Mouse (Mus musculus) olfactory bulb, adult 2 months (tissue): Measurements from ENCODE around the gene Dguok. TPM values are rescaled to one million over a fixed set of nuclear protein-coding genes. Genes with fewer than 3 reads are reported as not detected.

Source experiments
- H3K27ac ChIP-seq: fragments of 200-500 bp; 2 replicates; pipeline ENCODE4 v1.5.1; 2012; ENCODE audit warnings: low read depth, low read length; ENCODE audit not compliant: insufficient read depth
- H3K4me1 ChIP-seq: fragments of 200-500 bp; 2 replicates; pipeline ENCODE4 v1.6.1; 2012; ENCODE audit warnings: low read length; ENCODE audit not compliant: control insufficient read depth, insufficient read depth
- H3K4me3 ChIP-seq: fragments of 200-500 bp; 2 replicates; pipeline ENCODE4 v1.5.1; 2012; ENCODE audit warnings: mild to moderate bottlenecking, low read depth, low read length, moderate library complexity; ENCODE audit not compliant: insufficient read depth
- CTCF ChIP-seq: fragments of 200-500 bp; IDR thresholded peaks from 2 replicates; pipeline ENCODE4 v1.5.1; 2012; ENCODE audit warnings: low read depth, mild to moderate bottlenecking, low read length, moderate library complexity; ENCODE audit not compliant: insufficient read depth
- POLR2A ChIP-seq: fragments of 200-500 bp; IDR thresholded peaks from 2 replicates; pipeline ENCODE4 v1.6.1; 2012; ENCODE audit warnings: mild to moderate bottlenecking, low read depth, low read length, moderate library complexity; ENCODE audit not compliant: insufficient read depth
- WGBS: fragments of 180-500 bp; shearing (Covaris S2); methylation state at CpG from one replicate; pipeline ENCODE4 v1.1.7; 2018; 5-methylcytosine and 5-hydroxymethylcytosine counted together
- polyA plus RNA-seq: library from polyadenylated mRNA; stranded (reverse); fragments of >200 nt; gene quantifications from 2 replicates; pipeline ENCODE4 v1.2.4, GENCODE M21; 2012; ENCODE audit warnings: low replicate concordance; ENCODE audit not compliant: missing spikeins, insufficient read depth, insufficient read length

The Dguok gene
- polyA plus RNA-seq, 1 experiment: not detected

GRCm38 (mm10) chr6:83488200-83488599 lies 18.6 kb downstream of the Dguok start:
- 90% methylated on average over 5 of the region's 5 CpGs for WGBS
- no peak for TF ChIP-seq CTCF
- TF ChIP-seq POLR2A: no peak

GRCm38 (mm10) chr6:83487298-83487697 lies 19.5 kb downstream of the Dguok start:
- Histone ChIP-seq H3K4me1 (no peaks in the 10 kb centered on the region), H3K4me3 (no peak overlapping the region), H3K27ac (no peak overlapping the region)
- TF ChIP-seq CTCF (no peak), POLR2A (no peak)
- 83% methylated on average over 4 of the region's 4 CpGs for WGBS

More at GRCm38 (mm10) chr6:83488200-83488599, 18.6 kb downstream of the Dguok start:
- Histone ChIP-seq H3K27ac (no peak overlapping the region), H3K4me3 (no peak overlapping the region), H3K4me1 (no peaks in the 10 kb centered on the region)

- WGBS: 24% methylated on average over 4 of the region's 4 CpGs
- no peak for TF ChIP-seq CTCF
- TF ChIP-seq POLR2A: no peak
Measured at GRCm38 (mm10) chr6:83485854-83486253, 20.9 kb downstream of the Dguok start.

DNA sequence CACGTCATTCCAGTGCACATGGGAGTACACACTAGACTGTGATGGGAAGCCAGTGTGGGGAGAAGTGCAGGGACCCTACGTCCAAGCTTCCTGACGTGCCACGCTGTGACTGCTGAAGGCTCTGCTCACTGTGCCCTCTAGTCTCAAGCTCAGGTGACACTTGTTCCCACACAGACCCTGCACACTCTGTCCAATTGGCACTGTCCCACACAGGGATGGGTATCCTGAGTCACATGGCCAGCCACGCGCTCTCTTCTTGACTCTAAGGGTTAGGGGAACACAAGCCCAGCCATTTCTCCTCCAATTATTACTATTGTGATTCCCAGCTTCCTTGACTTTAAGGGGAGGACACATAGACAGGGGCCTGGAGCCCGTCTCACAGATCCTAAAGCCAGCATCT lies 23.0 kb downstream of the Dguok start:
- H3K27ac ChIP-seq: no peak overlapping the region
- no peaks in the 10 kb centered on the region for H3K4me1 ChIP-seq
- no peak overlapping the region for H3K4me3 ChIP-seq
- no peak for TF ChIP-seq CTCF
- TF ChIP-seq POLR2A: no peak
- WGBS: 94% methylated on average over 7 of the region's 7 CpGs

More at GRCm38 (mm10) chr6:83485854-83486253, 20.9 kb downstream of the Dguok start:
- no peak overlapping the region for H3K4me3 ChIP-seq
- H3K27ac ChIP-seq: no peak overlapping the region
- no peaks in the 10 kb centered on the region for H3K4me1 ChIP-seq

DNA sequence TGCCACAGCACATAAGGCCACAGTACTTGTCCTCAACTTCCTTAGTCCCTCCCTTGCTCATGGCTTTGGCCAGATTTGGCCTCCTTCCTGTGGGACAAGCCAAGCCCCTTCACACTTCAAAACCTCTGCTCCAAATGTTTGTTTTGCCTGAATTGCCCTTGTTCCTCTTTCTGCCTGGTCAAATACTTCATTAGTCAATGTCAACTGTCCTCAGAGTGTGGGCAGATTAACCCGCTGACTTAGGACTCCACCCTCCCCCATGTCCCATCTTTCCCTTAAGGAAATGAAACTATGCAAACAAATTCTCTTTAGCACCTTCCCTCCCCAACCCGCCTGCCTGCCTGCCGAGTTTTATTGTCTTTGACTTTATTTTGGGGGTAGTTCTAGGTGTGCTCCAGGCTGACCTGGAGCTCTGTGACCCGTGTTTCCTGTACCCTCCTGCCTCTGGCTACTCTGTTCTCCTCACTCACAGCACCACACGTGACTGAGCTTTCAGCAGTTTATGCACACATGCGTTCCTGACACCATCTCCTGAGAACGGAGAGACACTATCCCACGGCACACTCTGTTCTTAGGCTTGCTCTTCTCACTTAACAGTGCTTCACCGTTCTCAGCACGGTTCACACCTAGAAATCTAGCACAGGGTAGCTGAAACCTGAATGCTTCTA lies 24.2 kb downstream of the Dguok start:
- Histone ChIP-seq H3K4me1 (no peaks in the 10 kb centered on the region; the same call in 1 of the 2 replicates), H3K4me3 (no peak overlapping the region), H3K27ac (no peak overlapping the region)
- 83% methylated on average over 10 of the region's 10 CpGs for WGBS
- no peak for TF ChIP-seq POLR2A
- TF ChIP-seq CTCF: no peak

DNA sequence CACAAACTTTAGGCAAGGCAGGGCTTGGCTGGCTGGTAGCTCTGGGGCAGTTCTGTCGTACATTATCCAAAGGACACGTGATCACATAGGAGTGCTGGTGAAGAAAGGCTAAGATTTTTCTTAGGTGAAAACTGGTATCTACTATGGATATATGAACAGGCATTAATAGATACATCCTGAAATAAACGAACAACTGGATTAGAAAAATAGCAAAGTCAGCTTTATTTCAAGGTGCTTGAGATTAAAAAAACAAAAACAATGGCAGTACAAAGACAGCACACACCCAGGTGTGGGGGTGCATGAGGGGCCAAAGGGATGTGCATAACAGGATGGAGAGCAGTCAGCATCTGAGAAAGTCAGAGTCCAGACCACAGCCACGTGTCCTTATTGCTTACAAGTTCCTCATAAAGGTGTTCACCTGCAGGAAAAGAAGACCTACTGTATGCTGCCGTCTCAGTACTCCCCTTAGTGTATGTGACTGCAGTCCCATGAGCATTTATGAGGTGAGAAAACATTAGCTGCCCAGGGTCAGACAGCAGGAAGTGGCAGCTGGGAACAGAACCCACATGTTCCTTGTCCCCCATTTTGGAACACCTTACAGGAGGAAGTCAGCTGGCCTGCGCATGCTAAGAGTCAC lies 26.6 kb downstream of the Dguok start:
- H3K4me3 ChIP-seq: no peak overlapping the region
- whole genome bisulfite sequencing: 92% methylated on average over 6 of the region's 6 CpGs
- H3K27ac ChIP-seq: no peak overlapping the region
- H3K4me1 ChIP-seq: no peaks in the 10 kb centered on the region; the same call in 1 of the 2 replicates
- TF ChIP-seq CTCF (no peak), POLR2A (no peak)

DNA sequence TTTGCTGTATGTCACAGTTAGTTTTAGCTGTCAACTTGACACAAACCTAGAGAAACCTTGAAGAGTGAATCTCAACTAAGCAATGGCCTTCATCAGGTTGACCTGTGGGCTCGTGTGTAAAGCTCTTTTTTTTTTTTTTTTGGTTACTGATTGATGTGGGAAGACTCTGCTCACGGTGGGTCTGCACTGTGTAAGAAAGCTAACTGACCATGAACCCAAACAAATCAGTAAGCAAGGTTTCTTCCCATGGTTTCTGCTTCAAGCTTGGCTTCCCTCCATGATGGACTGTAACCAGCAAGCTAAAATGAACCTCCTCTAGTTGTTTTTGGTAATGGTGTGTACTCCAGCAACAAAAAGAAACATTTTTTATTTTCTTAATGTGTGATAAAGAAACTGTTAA lies 27.6 kb downstream of the Dguok start:
- no peak for TF ChIP-seq CTCF
- no peak for TF ChIP-seq POLR2A
- Histone ChIP-seq H3K27ac (no peak overlapping the region), H3K4me3 (no peak overlapping the region), H3K4me1 (no peaks in the 10 kb centered on the region; the same call in 1 of the 2 replicates)
- 77% methylated on average over 2 of the region's 2 CpGs for WGBS

- TF ChIP-seq POLR2A (no peak), CTCF (no peak)
- 85% methylated on average over 7 of the region's 7 CpGs for WGBS
- Histone ChIP-seq H3K4me3 (no peak overlapping the region), H3K27ac (no peak overlapping the region), H3K4me1 (no peaks in the 10 kb centered on the region; the same call in 1 of the 2 replicates)
Measured at GRCm38 (mm10) chr6:83478628-83479027, 28.1 kb downstream of the Dguok start.

DNA sequence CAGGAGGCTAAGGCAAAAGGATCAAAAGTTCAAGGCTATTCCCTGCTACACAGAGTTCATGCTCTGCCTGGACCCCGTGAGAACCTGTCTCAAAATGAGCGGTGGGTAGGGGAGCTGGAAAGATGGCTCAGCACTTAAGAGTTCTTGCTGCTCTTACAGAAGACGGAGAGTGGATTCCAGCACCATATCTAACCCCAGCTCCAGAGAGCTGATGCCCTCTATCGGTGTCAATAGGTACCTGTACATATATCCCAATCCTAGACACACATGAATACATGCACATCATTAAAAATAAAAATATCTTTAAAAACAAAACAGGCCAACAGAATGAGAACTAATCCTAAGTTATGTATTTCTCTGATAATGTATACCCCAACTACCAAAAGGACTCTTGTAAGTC lies 28.6 kb downstream of the Dguok start:
- H3K4me1 ChIP-seq: peaks cover 3% of the 10 kb centered on the region
- WGBS: 61% methylated on average over 4 of the region's 4 CpGs
- H3K27ac ChIP-seq: no peak overlapping the region
- H3K4me3 ChIP-seq: no peak overlapping the region
- TF ChIP-seq CTCF (no peak), POLR2A (no peak)

DNA sequence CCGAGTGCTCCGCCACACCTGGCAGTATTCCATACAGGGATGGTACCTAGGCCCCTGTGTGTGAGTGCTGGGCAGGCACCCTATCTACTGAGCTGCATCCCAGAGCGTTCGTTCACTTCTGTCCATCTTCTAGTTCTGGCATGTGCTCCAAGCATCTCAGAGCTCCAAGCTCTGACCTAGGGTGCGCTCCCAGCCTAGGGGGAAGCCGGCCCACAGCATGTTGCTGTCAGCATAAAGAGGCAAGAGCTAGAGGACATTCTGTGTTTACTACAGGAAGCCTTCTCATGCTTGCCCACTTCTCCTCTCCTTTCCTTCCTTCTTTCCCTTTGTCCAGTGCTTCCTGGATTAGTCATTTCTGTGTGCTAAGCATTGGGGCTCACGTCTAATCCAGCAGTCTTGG lies 31.3 kb downstream of the Dguok start:
- WGBS: 80% methylated on average over 7 of the region's 7 CpGs
- Histone ChIP-seq H3K4me3 (no peak overlapping the region), H3K27ac (no peak overlapping the region), H3K4me1 (peaks cover 4% of the 10 kb centered on the region)
- TF ChIP-seq POLR2A (no peak), CTCF (no peak)
